Mouse (Mus musculus) lung, adult 18-20 months (tissue): ENCODE results near the gene Aarsd1.
A peak's percentile ranks its signal among the peaks of the same experiment; 100 is the strongest.
"Not testable (repeated sequence)": the region's sequence is repeated elsewhere in the genome, so short reads cannot be mapped to it uniquely, and the experiment has no call there.

ENCODE experiments used
- DNase-seq, 2 experiments: peaks; one replicate each; pipeline ENCODE4 v3.0.0; 2022; ENCODE audit warnings: mixed read lengths in 2 of 2

Gene Aarsd1

GRCm38 (mm10) chr11:101446860-101447259, 29.4 kb upstream of the Aarsd1 start:
- DNase-seq = not testable (repeated sequence)

- DNase-seq = no peak
These were observed 28.9 kb upstream of the Aarsd1 start for GRCm38 (mm10) chr11:101446319-101446718.

- no peak for DNase-seq
These were observed 25.3 kb upstream of the Aarsd1 start for GRCm38 (mm10) chr11:101442760-101443159.

GRCm38 (mm10) chr11:101442127-101442693, 24.8 kb upstream of the Aarsd1 start, which contains the start of gene Rpl27:
Gene Rpl27 (plus strand): TSS chr11:101442298.
- peak; percentile 99 for DNase-seq

GRCm38 (mm10) chr11:101441450-101442126, 24.2 kb upstream of the Aarsd1 start:
- DNase-seq = not testable (repeated sequence)

- DNase-seq = not testable (repeated sequence)
These were observed 20.6 kb upstream of the Aarsd1 start for GRCm38 (mm10) chr11:101438006-101438405.

GRCm38 (mm10) chr11:101436916-101437315, 19.5 kb upstream of the Aarsd1 start:
- DNase-seq = no peak

GRCm38 (mm10) chr11:101435831-101436230, 18.4 kb upstream of the Aarsd1 start:
- no peak for DNase-seq

GRCm38 (mm10) chr11:101433396-101433795, 16.0 kb upstream of the Aarsd1 start:
- no peak for DNase-seq

GRCm38 (mm10) chr11:101431327-101431726, 13.9 kb upstream of the Aarsd1 start:
- no peak for DNase-seq

GRCm38 (mm10) chr11:101426165-101426564, 8.8 kb upstream of the Aarsd1 start:
- DNase-seq = no peak

GRCm38 (mm10) chr11:101424925-101425813, 7.8 kb upstream of the Aarsd1 start, which contains the start of the genes Rundc1 and Ptges3l:
Gene Rundc1 (plus strand): TSS chr11:101425085.
Gene Ptges3l (minus strand): TSS chr11:101425333.
- DNase-seq = peak; percentile 98 to 99

- DNase-seq = peak in 1 of 2 experiments; percentile 20
These were observed 6.9 kb upstream of the Aarsd1 start, which contains the start of gene Gm27029 for GRCm38 (mm10) chr11:101424105-101424851. Gene Gm27029 (minus strand): TSS chr11:101424796.

GRCm38 (mm10) chr11:101420148-101420547, 2.7 kb upstream of the Aarsd1 start:
- no peak for DNase-seq

- no peak for DNase-seq
These were observed 2.2 kb upstream of the Aarsd1 start for GRCm38 (mm10) chr11:101419610-101420009.

GRCm38 (mm10) chr11:101418991-101419390, 1.6 kb upstream of the Aarsd1 start:
- DNase-seq = no peak

GRCm38 (mm10) chr11:101416433-101417100, 848 bp downstream of the Aarsd1 start:
- DNase-seq = peak in 1 of 2 experiments; percentile 15

GRCm38 (mm10) chr11:101415306-101415705, 2.1 kb downstream of the Aarsd1 start:
- DNase-seq = no peak

GRCm38 (mm10) chr11:101395110-101395509, 22.3 kb downstream of the Aarsd1 start:
- peak; percentile 49 to 60 for DNase-seq

- DNase-seq = no peak
These were observed 35.6 kb downstream of the Aarsd1 start for GRCm38 (mm10) chr11:101381817-101382216.

GRCm38 (mm10) chr11:101378926-101379325, 38.5 kb downstream of the Aarsd1 start:
- peak in 1 of 2 experiments; percentile 10 for DNase-seq

- DNase-seq = not testable (repeated sequence)
These were observed 39.2 kb downstream of the Aarsd1 start for GRCm38 (mm10) chr11:101378196-101378595.
